ENCODE assay signal across 11 mouse cellular contexts in genomic region chr8:70904532-70904931, GRCm38 (mm10). TPM values are rescaled to one million over a fixed set of nuclear protein-coding genes. Genes with fewer than 3 reads are reported as not detected.
DNase-seq lines count a peak whose midpoint lies in the region; ATAC-seq and TF ChIP-seq lines count a peak whose summit lies in the region.
"Had no signal": no experiment of that assay in that cellular context is flagged by ENCODE, and none has a peak within 500 bp of the region (broad histone marks: within the 10 kb centered on the region; RNA-seq: fewer than 3 reads in every experiment).

No protein-coding gene starts in this region.

- H3K9me3 ChIP-seq in MEL (replicated peaks; ENCODE audit: insufficient read depth, low read length): no peaks in the 10 kb centered on the region
- no peaks in the 10 kb centered on the region for H3K9me3 ChIP-seq in forebrain, embryonic 12.5 days
- H3K9me3 ChIP-seq: embryonic facial prominence, embryonic 13.5 days had no signal

- no peak for ATAC-seq in forebrain, embryonic 12.5 days (ENCODE audit: low FRiP score)

- H3K9ac ChIP-seq in MEL (ENCODE audit: control insufficient read depth, low read depth, low read length, poor library complexity, severe bottlenecking): peak overlapping the region; percentile 92
- no peak overlapping the region for H3K9ac ChIP-seq in forebrain, embryonic 12.5 days

- 0 out of 2 replicates have a peak overlapping the region, but pooled peaks have one; percentile 16 for H3K27ac ChIP-seq in gastrocnemius, adult 2 months
- peak overlapping the region; percentile 51 for H3K27ac ChIP-seq in MEL (ENCODE audit: control insufficient read depth, low read depth, low read length)
- no peak overlapping the region for H3K27ac ChIP-seq in forebrain, embryonic 12.5 days
- H3K27ac ChIP-seq in thymus, adult 2 months (ENCODE audit: control insufficient read depth, insufficient read depth, low read length): no peak overlapping the region

- peak in 1 of 2 experiments; percentile 56; a peak in 2 of 4 replicates for TF ChIP-seq POLR2A in MEL (IDR thresholded peaks at IDR 0.05; ENCODE audit: control insufficient read depth in 1 of 2, insufficient read depth in 1 of 2, low read depth in 1 of 2, low read length in 2 of 2, poor library complexity in 1 of 2)
- TF ChIP-seq POLR2A in thymus, adult 2 months (IDR thresholded peaks at IDR 0.05; ENCODE audit: control insufficient read depth, extremely low read depth, insufficient read depth, low read length, poor library complexity): no peak

- no peak overlapping the region for H3K4me2 ChIP-seq in forebrain, embryonic 12.5 days

- no peaks in the 10 kb centered on the region for H3K27me3 ChIP-seq in MEL (ENCODE audit: control insufficient read depth in 1 of 2, insufficient read depth in 2 of 2, low read length in 2 of 2)
- peaks cover 28% of the 10 kb centered on the region for H3K27me3 ChIP-seq in forebrain, embryonic 12.5 days
- no peaks in the 10 kb centered on the region for H3K27me3 ChIP-seq in thymus, adult 2 months (ENCODE audit: control insufficient read depth, insufficient read depth, low read length)
- H3K27me3 ChIP-seq: CH12.LX had no signal

- peaks cover 0 to 32% of the 10 kb centered on the region in 2 experiments; a peak in 3 of 4 replicates for H3K4me1 ChIP-seq in MEL (ENCODE audit: control insufficient read depth in 1 of 2, insufficient read depth in 2 of 2, low read length in 2 of 2)
- H3K4me1 ChIP-seq in forebrain, embryonic 12.5 days: peaks cover 22% of the 10 kb centered on the region
- H3K4me1 ChIP-seq in thymus, adult 2 months (replicated peaks; ENCODE audit: control insufficient read depth, insufficient read depth, low read length): peaks cover 10% of the 10 kb centered on the region

- no peak for TF ChIP-seq CTCF in gastrocnemius, adult 2 months (IDR thresholded peaks at IDR 0.05)
- TF ChIP-seq CTCF in MEL (IDR thresholded peaks at IDR 0.05 in 2 of 3, conservative IDR thresholded peaks at IDR 0.05 in 1 of 3; ENCODE audit: control insufficient read depth in 1 of 3, insufficient read depth in 1 of 3, low read depth in 2 of 3, low read length in 3 of 3, poor library complexity in 1 of 3, severe bottlenecking in 1 of 3): no peak
- no peak for TF ChIP-seq CTCF in thymus, adult 2 months (IDR thresholded peaks at IDR 0.05; ENCODE audit: borderline replicate concordance, control insufficient read depth, extremely low read depth, insufficient read depth, low read length, poor library complexity)

- TF ChIP-seq EP300 in MEL (IDR thresholded peaks at IDR 0.05; ENCODE audit: low read depth in 1 of 2, low read length in 2 of 2): no peak

- DNase-seq in gastrocnemius, adult 2 months: no peak
- DNase-seq in gastrocnemius, postnatal 36 days: no peak
- DNase-seq in MEL (ENCODE audit: low read depth, low spot score): peak; percentile 79
- peak; percentile 79 for DNase-seq in kidney, adult 9 months
- peak; percentile 85 for DNase-seq in lung, postnatal 25 days (ENCODE audit: low spot score)
- DNase-seq in thymus, adult 2 months: no peak
- no peak for DNase-seq in frontal cortex, postnatal 36 days (ENCODE audit: low spot score in 2 of 2)

- peaks cover 0 to 16% of the 10 kb centered on the region in 2 experiments; a peak in 2 of 4 replicates for H3K36me3 ChIP-seq in MEL (ENCODE audit: control insufficient read depth in 1 of 2, insufficient read depth in 2 of 2, low read length in 2 of 2)
- H3K36me3 ChIP-seq in forebrain, embryonic 12.5 days (replicated peaks): no peaks in the 10 kb centered on the region; the same call in 1 of the 2 replicates
- no peaks in the 10 kb centered on the region for H3K36me3 ChIP-seq in thymus, adult 2 months (ENCODE audit: control insufficient read depth, insufficient read depth, low read length)

- H3K79me2 ChIP-seq in MEL (ENCODE audit: control insufficient read depth, insufficient read depth, low read length, poor library complexity): peaks cover 25% of the 10 kb centered on the region

- intact Hi-C loops in gastrocnemius, adult 2 months (cut with DNase I): no loop called here
- intact Hi-C loops in gastrocnemius, postnatal 36 days (cut with DNase I): no loop called here

- H3K4me3 ChIP-seq in gastrocnemius, adult 2 months: no peak overlapping the region
- no peak overlapping the region for H3K4me3 ChIP-seq in MEL (ENCODE audit: control insufficient read depth in 1 of 2, insufficient read depth in 1 of 2, low read depth in 2 of 2, low read length in 2 of 2)
- no peak overlapping the region for H3K4me3 ChIP-seq in forebrain, embryonic 12.5 days (replicated peaks)
- no peak overlapping the region for H3K4me3 ChIP-seq in thymus, adult 2 months (ENCODE audit: control insufficient read depth, insufficient read depth, low read length)

- WGBS in forebrain, embryonic 12.5 days: 67% methylated on average over 4 of the region's 4 CpGs
- WGBS in thymus, adult 2 months: 35% methylated on average over 4 of the region's 4 CpGs

- no peak for TF ChIP-seq RAD21 in MEL (IDR thresholded peaks at IDR 0.05; ENCODE audit: low read depth, low read length)

TF ChIP-seq in MEL, 35 proteins besides CTCF, POLR2A, EP300 and RAD21:
- TF ChIP-seq NRF1 (IDR thresholded peaks at IDR 0.05; ENCODE audit: insufficient read depth, low read depth, low read length, poor library complexity, severe bottlenecking): no peak
- no peak for TF ChIP-seq CHD1 (IDR thresholded peaks at IDR 0.05; ENCODE audit: low read depth, low read length)
- TF ChIP-seq E2F4 (IDR thresholded peaks at IDR 0.05; ENCODE audit: borderline replicate concordance, low read depth, low read length): peak; percentile 79
- no peak for TF ChIP-seq KAT2A (conservative IDR thresholded peaks at IDR 0.05; ENCODE audit: low read depth, low read length)
- no peak for TF ChIP-seq ZNF384 (IDR thresholded peaks at IDR 0.05; ENCODE audit: low read depth, low read length)
- no peak for TF ChIP-seq MAX (IDR thresholded peaks at IDR 0.05; ENCODE audit: low read length)
- peak; percentile 61 for TF ChIP-seq TBP (IDR thresholded peaks at IDR 0.05; ENCODE audit: low read depth, low read length)
- peak; percentile 52; the same call in 1 of the 2 replicates for TF ChIP-seq HCFC1 (IDR thresholded peaks at IDR 0.05; ENCODE audit: low read depth, low read length)
- peak; percentile 59; the same call in 1 of the 2 replicates for TF ChIP-seq ELF1 (IDR thresholded peaks at IDR 0.05; ENCODE audit: low read depth, low read length)
- TF ChIP-seq TAL1 (IDR thresholded peaks at IDR 0.05; ENCODE audit: low read length): no peak
- no peak; the same call in 1 of the 2 replicates for TF ChIP-seq MYC (IDR thresholded peaks at IDR 0.05; ENCODE audit: low read depth, low read length)
- TF ChIP-seq SIN3A (IDR thresholded peaks at IDR 0.05; ENCODE audit: low read length): peak; percentile 49; the same call in 1 of the 2 replicates

RNA-seq across cellular contexts. Expression of gene Map1s, which starts 1.2 kb away (rescaled TPM):
- 10 to 100 TPM; 10.6 to 11.2 TPM for total RNA-seq in gastrocnemius, adult 2 months (2021)
- total RNA-seq in gastrocnemius, postnatal 36 days (2021): 10 to 100 TPM in 1 of 2 experiments, 1 to 10 TPM in 1; 9.6 to 15.6 TPM
- 41.0 and 53.3 TPM in 2 replicates for total RNA-seq in MEL (2012; rRNA removed)
- polyA plus RNA-seq in MEL (2012; ENCODE audit: insufficient read depth in 1 of 2, insufficient read length in 2 of 2, low read depth in 1 of 2, low replicate concordance in 2 of 2, missing spikeins in 1 of 2): 10 to 100 TPM in 1 of 2 experiments, not detected in 1; 51.0 TPM
- polyA plus RNA-seq in forebrain, embryonic 12.5 days (2016; fragmentation: Nextera tagmentation; extraction: Ambion mirVana): 61.4 and 61.6 TPM in 2 replicates
- polyA plus RNA-seq in thymus, adult 2 months (2012; rRNA removed): 145 and 151 TPM in 2 replicates

RNA-seq across cellular contexts. Expression of gene Rpl18a, which starts 7.3 kb away (rescaled TPM):
- 1,000 to 10,000 TPM in 1 of 2 experiments, 100 to 1,000 TPM in 1; 932 to 1,039 TPM for total RNA-seq in gastrocnemius, adult 2 months (2021)
- total RNA-seq in gastrocnemius, postnatal 36 days (2021): 100 to 1,000 TPM; 802 to 969 TPM
- total RNA-seq in MEL (2012; rRNA removed): 4,999 and 5,671 TPM in 2 replicates
- polyA plus RNA-seq in MEL (2012; ENCODE audit: insufficient read depth in 1 of 2, insufficient read length in 2 of 2, low read depth in 1 of 2, low replicate concordance in 2 of 2, missing spikeins in 1 of 2): 1,000 to 10,000 TPM in 1 of 2 experiments, not detected in 1; 5,399 TPM
- polyA plus RNA-seq in forebrain, embryonic 12.5 days (2016; fragmentation: Nextera tagmentation; extraction: Ambion mirVana): 2,624 and 2,770 TPM in 2 replicates
- 7,420 and 8,337 TPM in 2 replicates for polyA plus RNA-seq in thymus, adult 2 months (2012; rRNA removed)

RNA-seq across cellular contexts. Expression of gene Slc5a5, which starts 12.0 kb away (rescaled TPM):
- not detected for total RNA-seq in gastrocnemius, adult 2 months (2021)
- under 1 TPM in 1 of 2 experiments, not detected in 1; 0.10 TPM for total RNA-seq in gastrocnemius, postnatal 36 days (2021)
- 0.12 and 0.13 TPM in 2 replicates for total RNA-seq in MEL (2012; rRNA removed)
- polyA plus RNA-seq in MEL (2012; ENCODE audit: insufficient read depth in 1 of 2, insufficient read length in 2 of 2, low read depth in 1 of 2, low replicate concordance in 2 of 2, missing spikeins in 1 of 2): under 1 TPM in 1 of 2 experiments, not detected in 1; 0.36 TPM
- polyA plus RNA-seq in forebrain, embryonic 12.5 days (2016; fragmentation: Nextera tagmentation; extraction: Ambion mirVana): 0.49 and 0.67 TPM in 2 replicates
- 0.80 and 1.4 TPM in 2 replicates for polyA plus RNA-seq in thymus, adult 2 months (2012; rRNA removed)
- polyA plus RNA-seq: heart, embryonic 14.5 days had no signal

RNA-seq across cellular contexts. Expression of gene Ccdc124, which starts 30.8 kb away (rescaled TPM):
- 10 to 100 TPM; 65.6 to 73.1 TPM for total RNA-seq in gastrocnemius, adult 2 months (2021)
- total RNA-seq in gastrocnemius, postnatal 36 days (2021): 10 to 100 TPM; 56.2 to 64.3 TPM
- 47.5 and 47.6 TPM in 2 replicates for total RNA-seq in MEL (2012; rRNA removed)
- 10 to 100 TPM in 1 of 2 experiments, not detected in 1; 87.1 TPM for polyA plus RNA-seq in MEL (2012; ENCODE audit: insufficient read depth in 1 of 2, insufficient read length in 2 of 2, low read depth in 1 of 2, low replicate concordance in 2 of 2, missing spikeins in 1 of 2)
- polyA plus RNA-seq in forebrain, embryonic 12.5 days (2016; fragmentation: Nextera tagmentation; extraction: Ambion mirVana): 154 and 159 TPM in 2 replicates
- polyA plus RNA-seq in thymus, adult 2 months (2012; rRNA removed): 51.8 and 53.4 TPM in 2 replicates

RNA-seq across cellular contexts. Expression of gene Kcnn1, which starts 41.5 kb away (rescaled TPM):
- total RNA-seq in gastrocnemius, adult 2 months (2021): 10 to 100 TPM; 18.1 to 21.5 TPM
- 10 to 100 TPM; 12.8 to 18.3 TPM for total RNA-seq in gastrocnemius, postnatal 36 days (2021)
- 7.3 and 8.9 TPM in 2 replicates for total RNA-seq in MEL (2012; rRNA removed)
- polyA plus RNA-seq in MEL (2012; ENCODE audit: insufficient read depth in 1 of 2, insufficient read length in 2 of 2, low read depth in 1 of 2, low replicate concordance in 2 of 2, missing spikeins in 1 of 2): 10 to 100 TPM in 1 of 2 experiments, not detected in 1; 10.7 TPM
- polyA plus RNA-seq in forebrain, embryonic 12.5 days (2016; fragmentation: Nextera tagmentation; extraction: Ambion mirVana): 14.4 and 16.3 TPM in 2 replicates
- 4.2 and 6.4 TPM in 2 replicates for polyA plus RNA-seq in thymus, adult 2 months (2012; rRNA removed)

Comparison
In these comparisons a context has a peak if more than half of its experiments do, and no peak if none do; other contexts are left out.
1. DNase-seq: peak in MEL (single experiment), kidney, adult 9 months (single experiment) and lung, postnatal 25 days (single experiment); none in gastrocnemius, adult 2 months (single experiment), gastrocnemius, postnatal 36 days (0 of 2), thymus, adult 2 months (single experiment) and frontal cortex, postnatal 36 days (0 of 2).
2. H3K27ac ChIP-seq: peak in gastrocnemius, adult 2 months (single experiment) and MEL (single experiment); none in forebrain, embryonic 12.5 days (single experiment) and thymus, adult 2 months (single experiment).